Mouse (Mus musculus): ENCODE results near the gene Nrbf2.

DNA sequence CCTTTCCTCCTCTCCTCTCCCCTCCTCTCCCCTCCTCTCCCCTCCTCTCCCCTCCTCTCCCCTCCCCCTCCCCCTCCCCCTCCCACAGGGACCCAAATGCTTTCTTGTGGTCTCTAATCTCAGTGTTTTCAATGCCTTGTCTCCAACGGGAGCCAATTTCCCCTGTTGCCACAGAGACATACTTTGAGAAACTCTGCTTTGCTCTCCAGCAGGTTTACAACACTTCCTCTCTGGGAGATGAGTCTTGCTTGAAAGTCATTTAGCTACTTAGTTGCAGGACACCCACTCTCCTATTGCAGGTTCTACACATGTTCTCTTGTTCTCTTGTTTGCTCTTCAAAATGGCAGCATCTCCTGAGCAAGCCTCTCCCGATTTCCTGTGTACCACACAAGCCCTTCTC is 17.2 kb upstream of the Nrbf2 start:
- no peak for TF ChIP-seq POLR2A (IDR thresholded peaks at IDR 0.05; ENCODE audit: borderline replicate concordance, control insufficient read depth, low read depth, low read length)
- TF ChIP-seq CTCF (IDR thresholded peaks at IDR 0.05; ENCODE audit: control insufficient read depth, insufficient read depth, low read length) = no peak
